Mouse (Mus musculus): Measurements from ENCODE around the gene Gm5150.
"Not testable (repeated sequence)": the region's sequence is repeated elsewhere in the genome, so short reads cannot be mapped to it uniquely, and the experiment has no call there.

Gene Gm5150

DNA sequence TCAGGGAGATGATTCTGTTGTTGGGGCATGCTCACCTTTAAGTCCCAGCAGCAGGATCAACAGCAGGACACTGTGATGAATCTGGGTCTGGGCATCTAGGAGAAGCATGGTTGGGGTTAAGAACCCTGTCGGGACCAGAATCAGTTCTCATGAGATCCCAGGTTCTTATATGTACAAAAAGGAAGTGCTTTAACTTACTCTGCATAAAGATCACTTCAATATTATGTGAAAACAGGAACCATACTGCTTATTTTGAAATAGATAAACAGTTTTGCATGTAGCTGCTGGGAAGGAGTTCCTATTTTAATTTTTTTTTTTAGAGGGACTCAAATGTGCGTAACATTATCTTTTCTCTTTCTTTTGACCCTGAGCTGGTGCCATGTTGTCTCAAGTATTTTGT lies at the start of gene Gm5150:
Gene Gm5150, minus strand, starts transcription at position 223 of the 400 bp plus-strand sequence.
- no peak for DNase-seq

GRCm38 (mm10) chr3:16051736-16052135 lies 45.5 kb upstream of the Gm5150 start:
- not testable (repeated sequence) for DNase-seq

- no peak for DNase-seq
Observed at GRCm38 (mm10) chr3:16047288-16047687, 41.1 kb upstream of the Gm5150 start.

- peak in 1 of 2 experiments; percentile 25 for DNase-seq
Observed at GRCm38 (mm10) chr3:16043315-16043714, 37.1 kb upstream of the Gm5150 start.

DNA sequence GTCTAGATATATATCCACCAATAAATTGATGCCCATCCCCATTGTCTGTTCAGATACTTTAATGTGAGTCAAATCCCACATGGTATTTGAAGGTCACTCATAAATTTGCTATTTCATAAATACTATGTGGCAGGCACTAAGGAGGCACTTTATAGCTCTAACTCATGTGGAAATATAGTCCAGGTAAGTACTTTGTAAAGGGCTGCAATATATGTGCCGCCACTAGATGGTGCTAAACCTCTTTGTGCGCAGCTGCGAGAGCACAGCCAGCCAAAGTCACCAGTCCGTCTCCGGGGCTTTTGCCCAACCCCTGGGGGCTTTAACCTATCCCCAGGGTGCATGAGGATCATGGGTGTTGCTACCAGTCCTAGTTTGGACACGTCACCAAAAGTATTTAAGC lies 18.8 kb upstream of the Gm5150 start:
- DNase-seq, result peak in 1 of 2 experiments; percentile 51

- no peak for DNase-seq
Observed at GRCm38 (mm10) chr3:16022214-16022613, 16.0 kb upstream of the Gm5150 start.

DNA sequence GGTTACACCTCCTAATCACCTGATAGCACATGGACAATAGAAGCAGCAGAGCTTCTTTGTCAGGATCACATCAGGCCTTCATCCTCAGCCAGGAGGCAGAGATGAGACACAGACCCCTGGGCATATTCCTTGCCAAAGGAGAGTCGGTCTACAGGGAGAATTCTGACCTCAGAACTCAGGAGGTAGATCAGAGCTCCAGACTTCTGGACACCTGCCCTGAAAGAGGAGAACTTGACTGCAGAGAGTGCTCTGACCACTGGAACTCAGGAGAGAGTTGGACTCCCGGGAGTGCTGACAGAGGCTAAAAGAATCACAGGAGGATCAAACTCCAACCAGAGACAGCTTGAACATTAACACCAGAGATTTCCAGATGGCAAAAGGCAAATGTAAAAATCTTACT lies 8.2 kb upstream of the Gm5150 start:
- DNase-seq, result not testable (repeated sequence)

DNA sequence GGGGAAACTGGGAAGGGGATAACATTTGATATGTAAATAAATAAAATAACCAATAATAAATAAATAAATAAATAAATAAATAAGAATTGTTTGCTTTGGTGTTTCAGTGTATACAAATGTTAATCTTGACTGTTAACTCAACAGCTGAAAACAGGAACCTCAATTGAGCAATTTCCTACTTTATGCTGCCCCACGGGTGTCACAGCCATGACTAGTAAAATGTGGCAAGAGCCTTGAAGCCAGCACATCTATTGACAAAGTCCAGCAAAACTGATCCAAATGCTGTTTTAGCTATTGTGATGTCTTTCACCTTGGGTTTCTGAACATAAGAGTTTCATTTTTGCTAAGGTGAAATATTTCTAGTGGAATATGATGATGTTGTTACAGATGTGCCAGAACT lies 1.6 kb upstream of the Gm5150 start:
- DNase-seq, result no peak

- no peak for DNase-seq
Observed at GRCm38 (mm10) chr3:16003890-16004633, 2.2 kb downstream of the Gm5150 start.

DNA sequence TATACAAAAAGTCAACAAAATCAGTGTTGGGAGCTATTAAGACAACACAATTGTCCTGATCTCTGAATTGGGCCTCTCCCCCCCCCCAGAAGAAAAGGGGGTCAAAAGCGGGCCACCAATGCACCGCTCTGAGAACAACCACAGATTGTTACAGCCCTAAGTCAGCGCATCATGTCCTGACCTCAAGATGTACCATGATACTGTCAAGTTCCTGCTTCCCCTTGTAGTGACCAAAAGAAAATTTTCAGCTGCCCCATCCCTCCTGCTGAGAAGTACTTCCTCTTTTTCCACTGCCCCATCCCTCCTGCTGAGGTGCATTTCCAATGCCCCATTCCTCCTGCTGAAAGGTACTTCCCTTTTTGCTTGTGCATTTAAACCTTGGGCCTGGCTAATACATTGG lies 6.8 kb downstream of the Gm5150 start:
- not testable (repeated sequence) for DNase-seq

DNA sequence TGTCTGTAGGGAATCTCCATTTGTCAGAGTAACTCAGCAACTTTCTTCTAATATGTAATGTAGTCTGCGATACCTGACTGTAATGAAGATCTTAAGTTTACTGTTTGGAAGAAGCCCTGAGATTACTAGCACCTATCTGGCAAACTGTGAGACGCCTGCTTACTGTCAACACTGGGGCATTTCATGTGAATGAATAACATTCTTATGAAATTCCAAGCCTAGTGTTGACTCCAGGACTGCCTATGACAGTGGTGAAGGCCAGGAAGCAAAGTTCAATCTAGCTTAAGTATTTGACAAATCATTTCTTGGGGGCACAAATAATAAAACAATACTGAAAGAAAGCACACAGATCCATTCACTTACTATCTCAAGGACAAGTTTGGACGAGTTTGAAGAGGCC lies 24.0 kb downstream of the Gm5150 start:
- DNase-seq, result no peak

DNA sequence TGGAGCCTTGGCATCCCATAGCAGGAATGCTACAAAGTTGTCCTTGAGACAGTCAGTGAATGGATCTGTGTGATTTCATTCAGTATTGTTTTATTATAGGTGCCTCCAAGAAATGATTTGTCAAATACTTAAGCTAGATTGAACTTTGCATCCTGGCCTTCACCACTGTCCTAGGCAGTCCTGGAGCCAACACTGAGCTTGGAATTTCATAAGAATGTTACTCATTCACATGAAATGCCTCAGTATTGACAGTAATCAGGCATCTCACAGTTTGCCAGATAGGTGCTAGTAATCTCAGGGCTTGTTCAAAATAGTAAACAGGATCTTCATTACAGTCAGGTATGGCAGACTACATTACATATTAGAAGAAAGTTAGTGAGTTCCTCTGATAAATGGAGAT lies 49.3 kb downstream of the Gm5150 start:
- DNase-seq, result no peak

Data from spleen, adult 18-20 months (tissue).